Mouse (Mus musculus) cerebellum, adult 18-20 months (tissue): ENCODE measurements at regions not wholly inside any gene's neighbourhood (a gene's known extent, or its start where the extent isn't known, plus 50 kb on each side); places are given as distances from the start of the nearest gene placed in this dataset.

Source experiments
- DNase-seq, 2 experiments: peaks; one replicate each; pipeline ENCODE4 v3.0.0; 2021

DNA sequence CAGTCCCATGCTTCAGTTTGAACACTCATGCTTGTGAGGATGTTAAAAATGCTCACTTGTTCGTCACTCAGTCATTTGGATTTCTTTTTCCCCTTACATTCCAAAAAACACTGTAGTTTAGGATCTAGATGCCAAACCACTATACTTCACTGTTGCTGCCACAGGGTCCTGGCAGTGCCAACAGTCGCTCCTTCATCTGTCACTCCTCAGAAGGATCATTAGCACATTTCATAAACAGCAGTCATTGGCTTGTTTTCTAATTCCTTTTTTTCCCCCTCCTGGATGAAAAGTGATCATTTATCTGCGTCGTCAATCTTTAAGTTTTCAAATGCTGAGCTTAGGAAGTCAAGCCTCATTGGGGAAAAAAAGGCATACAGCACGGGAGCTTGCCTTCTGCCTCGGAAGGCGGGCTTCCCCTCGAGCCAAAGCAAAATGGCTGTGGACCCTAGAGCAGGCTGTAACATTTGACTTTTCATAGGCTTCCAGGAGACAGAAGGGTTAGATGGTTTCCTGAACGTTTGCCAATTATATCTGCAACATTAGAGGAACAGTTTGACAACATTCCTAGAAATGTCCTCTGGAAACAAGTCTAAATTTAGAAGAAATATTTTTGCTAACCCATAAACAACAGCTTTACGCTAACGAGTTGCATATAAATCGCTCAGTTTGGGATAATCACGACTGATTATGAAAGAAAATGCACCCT is 95.6 kb upstream of the Fat1 start:
- DNase-seq = no peak

DNA sequence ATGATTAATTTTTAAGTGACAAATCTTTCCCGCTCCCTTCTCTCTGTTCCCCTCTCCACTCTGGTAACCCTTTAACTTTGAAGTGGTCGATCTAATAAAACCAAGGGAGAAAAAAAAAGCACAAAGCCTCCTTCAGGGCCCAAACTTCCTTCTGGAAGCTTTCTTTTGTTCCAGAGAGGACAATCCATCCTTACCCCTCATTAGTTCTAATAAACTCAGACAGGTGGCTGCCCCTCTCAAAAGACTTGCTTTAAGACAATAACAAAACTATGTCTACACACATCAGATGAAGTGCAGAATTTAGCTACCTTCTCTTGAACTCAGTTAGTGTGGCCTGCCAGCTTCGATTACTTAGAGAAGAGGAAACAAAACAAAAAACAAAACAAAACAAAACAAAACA is 94.6 kb upstream of the Fat1 start:
- DNase-seq = no peak

- DNase-seq = no peak
These were observed 90.9 kb upstream of the Fat1 start for GRCm38 (mm10) chr8:44844362-44844761.

- DNase-seq = no peak
These were observed 83.0 kb upstream of the Fat1 start for GRCm38 (mm10) chr8:44852223-44852622.

DNA sequence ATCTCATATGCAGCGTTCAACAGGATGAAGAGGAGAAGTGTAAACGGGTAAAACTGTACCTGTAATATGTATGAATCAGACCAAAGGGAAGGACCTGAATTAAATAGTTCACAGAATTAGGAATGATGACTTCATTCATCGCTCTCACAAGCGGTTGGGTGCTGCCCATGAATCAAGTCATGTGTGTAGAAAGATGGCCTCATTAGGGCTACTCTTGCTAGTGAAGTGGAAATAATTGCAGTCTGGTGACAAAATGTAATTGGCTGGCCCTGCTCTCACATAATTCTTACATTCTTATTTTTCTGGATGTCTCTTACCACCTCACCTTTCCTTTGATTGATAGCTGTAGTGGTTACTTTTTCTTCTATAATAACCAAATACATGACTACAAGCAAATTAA is 80.1 kb upstream of the Fat1 start:
- DNase-seq = no peak

DNA sequence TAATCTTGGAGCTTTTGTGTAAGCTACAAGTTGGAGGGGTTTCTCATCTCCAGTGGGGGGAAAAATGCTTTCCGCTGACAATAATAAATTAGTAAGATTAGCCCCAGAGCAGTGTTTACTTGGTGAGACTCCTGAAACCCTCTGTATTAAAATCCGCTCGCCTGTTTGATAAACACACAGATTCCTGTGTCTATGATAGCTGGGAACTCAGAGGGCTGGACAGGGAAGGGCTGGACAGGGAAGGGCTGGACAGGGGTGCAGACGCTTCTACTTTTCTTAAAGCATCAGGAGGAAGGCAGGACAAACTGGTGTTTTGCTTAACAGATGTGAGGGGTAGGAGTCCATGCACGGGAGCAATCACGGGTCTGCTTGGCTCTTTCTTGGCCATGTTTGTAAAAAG is 68.0 kb upstream of the Fat1 start:
- DNase-seq = no peak

- no peak for DNase-seq
These were observed 67.6 kb upstream of the Fat1 start for GRCm38 (mm10) chr8:44867666-44868065.

DNA sequence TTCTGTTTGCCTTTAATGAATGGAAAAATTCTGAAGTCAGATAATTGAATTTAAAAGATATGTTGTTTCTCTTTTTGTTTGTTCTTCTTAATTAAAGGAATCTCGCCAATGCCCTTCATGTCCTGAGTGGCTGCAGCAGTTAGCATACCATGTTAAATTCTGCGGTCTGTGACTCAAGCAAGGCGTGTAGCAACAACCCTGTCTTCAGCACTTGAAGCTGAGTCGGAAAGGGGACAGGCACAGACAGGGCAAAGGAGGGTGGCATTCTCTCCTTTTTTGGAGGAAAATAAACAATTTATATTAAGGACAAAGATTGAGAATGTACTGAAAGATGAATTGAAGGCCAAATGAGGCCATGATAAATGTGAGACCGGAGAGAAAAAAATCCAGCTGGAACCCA is 58.2 kb upstream of the Fat1 start:
- DNase-seq = no peak

DNA sequence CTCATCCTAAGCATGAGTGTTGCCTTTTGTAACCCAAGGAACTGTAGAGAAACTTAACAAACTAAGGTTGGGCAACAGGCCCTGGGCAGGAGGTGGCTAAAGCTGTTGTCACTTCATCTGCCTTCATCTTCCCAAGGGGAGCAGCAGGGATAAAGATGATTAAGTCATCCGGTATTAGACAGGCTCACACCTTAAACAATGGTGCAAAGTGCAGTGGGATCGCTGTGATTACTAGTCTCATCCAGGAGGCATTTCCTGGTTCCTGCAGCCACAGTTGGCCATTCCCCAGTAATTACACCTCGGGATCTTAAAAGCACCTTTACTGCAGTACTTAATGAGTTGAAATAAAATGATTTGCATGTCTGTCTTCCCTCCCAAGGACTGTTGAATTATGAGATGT is 57.0 kb upstream of the Fat1 start:
- no peak for DNase-seq

DNA sequence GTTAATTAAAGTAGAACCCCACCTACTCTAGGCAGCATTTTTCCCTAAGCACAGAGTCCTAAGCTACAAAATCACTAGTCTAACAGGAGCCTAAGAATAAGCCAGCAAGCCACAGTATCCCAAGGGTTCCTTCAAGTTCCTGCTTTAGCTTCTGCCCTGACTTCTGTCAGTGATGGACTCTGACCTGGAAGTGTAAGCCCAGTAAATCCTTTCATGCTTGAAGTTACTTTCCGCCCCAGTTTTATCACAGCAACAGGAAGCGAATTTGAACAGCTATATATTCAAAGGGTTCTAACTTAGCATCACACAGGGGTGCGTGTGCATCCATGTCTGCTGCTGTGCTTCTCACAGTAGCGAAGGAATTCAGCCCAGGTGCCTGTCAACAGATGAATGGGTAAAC is 56.1 kb upstream of the Fat1 start:
- no peak for DNase-seq

GRCm38 (mm10) chr8:44884399-44885006 is 50.7 kb upstream of the Fat1 start:
- no peak for DNase-seq
